Mouse (Mus musculus) stomach, embryonic 16.5 days (tissue): ENCODE measurements at regions not wholly inside any gene's neighbourhood (a gene's known extent, or its start where the extent isn't known, plus 50 kb on each side); places are given as distances from the start of the nearest gene placed in this dataset.

Source experiments
- ATAC-seq: fragments of 200-750 bp; cut with Nextera tagmentation; 2 replicates; pipeline ENCODE4 v1.8.0; 2017; ENCODE audit warnings: moderate number of reproducible peaks, moderate TSS enrichment; ENCODE audit not compliant: insufficient read depth, low FRiP score
- H3K27ac ChIP-seq: fragments of 300-500 bp; sonication (generic); 2 replicates; pipeline ENCODE4 v1.5.1; 2014; ENCODE audit warnings: low read length
- H3K27me3 ChIP-seq: fragments of 300-500 bp; sonication (generic); 2 replicates; pipeline ENCODE4 v1.6.1; 2014; ENCODE audit warnings: low read length, control low read depth, mixed read lengths; ENCODE audit not compliant: control insufficient read depth, insufficient read depth
- H3K36me3 ChIP-seq: fragments of 300-500 bp; sonication (generic); 2 replicates; pipeline ENCODE4 v1.6.1; 2014; ENCODE audit warnings: low read length; ENCODE audit not compliant: control insufficient read depth, insufficient read depth
- H3K4me1 ChIP-seq: fragments of 300-500 bp; sonication (generic); 2 replicates; pipeline ENCODE4 v1.6.1; 2014; ENCODE audit warnings: low read length, control low read depth, mixed read lengths; ENCODE audit not compliant: control insufficient read depth, insufficient read depth
- H3K4me2 ChIP-seq: fragments of 300-500 bp; sonication (generic); 2 replicates; pipeline ENCODE4 v1.6.1; 2014; ENCODE audit warnings: low read depth, low read length, mixed read lengths
- H3K4me3 ChIP-seq: fragments of 300-500 bp; sonication (generic); replicated peaks from 2 replicates; pipeline ENCODE4 v1.5.1; 2014; ENCODE audit warnings: mild to moderate bottlenecking, low read length
- H3K9ac ChIP-seq: fragments of 300-500 bp; sonication (generic); 2 replicates; pipeline ENCODE4 v1.6.1; 2014; ENCODE audit warnings: low read length
- H3K9me3 ChIP-seq: fragments of 300-500 bp; sonication (generic); replicated peaks from 2 replicates; pipeline ENCODE4 v1.6.1; 2016; ENCODE audit warnings: low read length, control low read depth; ENCODE audit not compliant: control insufficient read depth
- WGBS: fragments of 180-500 bp; shearing (Covaris S2); extraction: QIAGEN DNeasy Blood & Tissue Kit; methylation state at CpG from one replicate; pipeline ENCODE4 v1.1.7; 2014; 5-methylcytosine and 5-hydroxymethylcytosine counted together

GRCm38 (mm10) chr1:77128411-77128810 lies 386.5 kb downstream of the Epha4 start:
- Histone ChIP-seq H3K9ac (no peak overlapping the region), H3K27ac (no peak overlapping the region), H3K9me3 (no peaks in the 10 kb centered on the region), H3K27me3 (no peaks in the 10 kb centered on the region), H3K36me3 (no peaks in the 10 kb centered on the region), H3K4me3 (no peak overlapping the region), H3K4me2 (no peak overlapping the region), H3K4me1 (no peaks in the 10 kb centered on the region)
- WGBS: 58% methylated on average over 3 of the region's 3 CpGs
- no peak for ATAC-seq

- H3K36me3 ChIP-seq: no peaks in the 10 kb centered on the region
- no peak overlapping the region for H3K27ac ChIP-seq
- no peaks in the 10 kb centered on the region for H3K4me1 ChIP-seq
- WGBS: 63% methylated on average over 6 of the region's 6 CpGs
- no peak overlapping the region for H3K9ac ChIP-seq
- ATAC-seq: no peak
- no peak overlapping the region for H3K4me3 ChIP-seq
- H3K9me3 ChIP-seq: no peaks in the 10 kb centered on the region
- no peak overlapping the region for H3K4me2 ChIP-seq
- H3K27me3 ChIP-seq: no peaks in the 10 kb centered on the region
These were observed 377.2 kb downstream of the Epha4 start for GRCm38 (mm10) chr1:77137663-77138062.

- Histone ChIP-seq H3K9ac (no peak overlapping the region), H3K36me3 (no peaks in the 10 kb centered on the region), H3K4me2 (no peak overlapping the region), H3K27ac (no peak overlapping the region), H3K27me3 (no peaks in the 10 kb centered on the region), H3K4me1 (no peaks in the 10 kb centered on the region), H3K4me3 (no peak overlapping the region), H3K9me3 (no peaks in the 10 kb centered on the region)
- WGBS: 79% methylated on average over 7 of the region's 7 CpGs
- ATAC-seq: no peak
These were observed 374.0 kb downstream of the Epha4 start for GRCm38 (mm10) chr1:77140906-77141305.

GRCm38 (mm10) chr1:77148052-77148451 lies 366.8 kb downstream of the Epha4 start:
- Histone ChIP-seq H3K4me1 (no peaks in the 10 kb centered on the region), H3K9me3 (no peaks in the 10 kb centered on the region), H3K27ac (no peak overlapping the region), H3K4me3 (no peak overlapping the region), H3K36me3 (no peaks in the 10 kb centered on the region), H3K27me3 (no peaks in the 10 kb centered on the region), H3K9ac (no peak overlapping the region), H3K4me2 (no peak overlapping the region)
- 95% methylated on average over 4 of the region's 4 CpGs for WGBS
- ATAC-seq: no peak

- Histone ChIP-seq H3K4me1 (no peaks in the 10 kb centered on the region; the same call in 1 of the 2 replicates), H3K27me3 (no peaks in the 10 kb centered on the region), H3K4me2 (no peak overlapping the region), H3K36me3 (no peaks in the 10 kb centered on the region), H3K4me3 (no peak overlapping the region), H3K9ac (no peak overlapping the region), H3K9me3 (no peaks in the 10 kb centered on the region), H3K27ac (no peak overlapping the region)
- WGBS: 74% methylated on average over 4 of the region's 4 CpGs
- no peak for ATAC-seq
These were observed 346.6 kb downstream of the Epha4 start for GRCm38 (mm10) chr1:77168316-77168715.

- no peaks in the 10 kb centered on the region for H3K9me3 ChIP-seq
- ATAC-seq: no peak
- no peaks in the 10 kb centered on the region; the same call in 1 of the 2 replicates for H3K4me1 ChIP-seq
- WGBS: 50% methylated on average over 1 of the region's 1 CpGs
- H3K36me3 ChIP-seq: no peaks in the 10 kb centered on the region
- H3K4me3 ChIP-seq: no peak overlapping the region
- no peaks in the 10 kb centered on the region for H3K27me3 ChIP-seq
- no peak overlapping the region for H3K27ac ChIP-seq
- H3K4me2 ChIP-seq: no peak overlapping the region
- H3K9ac ChIP-seq: no peak overlapping the region
These were observed 342.4 kb downstream of the Epha4 start for GRCm38 (mm10) chr1:77172463-77172862.

- H3K4me2 ChIP-seq: no peak overlapping the region
- no peaks in the 10 kb centered on the region for H3K27me3 ChIP-seq
- H3K9ac ChIP-seq: no peak overlapping the region
- no peaks in the 10 kb centered on the region for H3K36me3 ChIP-seq
- no peaks in the 10 kb centered on the region for H3K9me3 ChIP-seq
- WGBS: 27% methylated on average over 4 of the region's 4 CpGs
- no peak overlapping the region for H3K4me3 ChIP-seq
- no peaks in the 10 kb centered on the region; the same call in 1 of the 2 replicates for H3K4me1 ChIP-seq
- no peak for ATAC-seq
- no peak overlapping the region for H3K27ac ChIP-seq
These were observed 340.1 kb downstream of the Epha4 start for GRCm38 (mm10) chr1:77174801-77175200.

GRCm38 (mm10) chr1:77175214-77175613 lies 339.7 kb downstream of the Epha4 start:
- Histone ChIP-seq H3K27ac (no peak overlapping the region; the same call in 1 of the 2 replicates), H3K4me2 (no peak overlapping the region), H3K36me3 (no peaks in the 10 kb centered on the region), H3K4me1 (no peaks in the 10 kb centered on the region; the same call in 1 of the 2 replicates), H3K9me3 (no peaks in the 10 kb centered on the region), H3K9ac (no peak overlapping the region), H3K4me3 (no peak overlapping the region), H3K27me3 (no peaks in the 10 kb centered on the region)
- WGBS: 35% methylated on average over 3 of the region's 3 CpGs
- 0 out of 2 replicates have a peak, but pooled peaks have one; percentile 25 for ATAC-seq

GRCm38 (mm10) chr1:77176516-77176915 lies 338.4 kb downstream of the Epha4 start:
- ATAC-seq: no peak
- Histone ChIP-seq H3K4me2 (no peak overlapping the region), H3K4me3 (no peak overlapping the region), H3K27ac (no peak overlapping the region), H3K9me3 (no peaks in the 10 kb centered on the region), H3K36me3 (no peaks in the 10 kb centered on the region), H3K9ac (no peak overlapping the region), H3K4me1 (no peaks in the 10 kb centered on the region; the same call in 1 of the 2 replicates), H3K27me3 (no peaks in the 10 kb centered on the region)
- WGBS: 95% methylated on average over 2 of the region's 2 CpGs

GRCm38 (mm10) chr1:77183965-77184364 lies 330.9 kb downstream of the Epha4 start:
- H3K9ac ChIP-seq: no peak overlapping the region
- WGBS: 78% methylated on average over 2 of the region's 2 CpGs

More at GRCm38 (mm10) chr1:77183965-77184364, 330.9 kb downstream of the Epha4 start:
- no peaks in the 10 kb centered on the region for H3K4me1 ChIP-seq
- no peaks in the 10 kb centered on the region for H3K27me3 ChIP-seq
- ATAC-seq: no peak
- no peak overlapping the region for H3K4me3 ChIP-seq
- H3K9me3 ChIP-seq: no peaks in the 10 kb centered on the region
- H3K4me2 ChIP-seq: no peak overlapping the region
- no peaks in the 10 kb centered on the region for H3K36me3 ChIP-seq
- no peak overlapping the region for H3K27ac ChIP-seq
